Mouse (Mus musculus) frontal cortex, postnatal 36 days (tissue): ENCODE data around the gene Col15a1.

Experiments
- DNase-seq, 2 experiments: peaks; one replicate each; pipeline ENCODE4 v3.0.0; 2022; ENCODE audit warnings: low spot score in 2 of 2

The Col15a1 gene

DNA sequence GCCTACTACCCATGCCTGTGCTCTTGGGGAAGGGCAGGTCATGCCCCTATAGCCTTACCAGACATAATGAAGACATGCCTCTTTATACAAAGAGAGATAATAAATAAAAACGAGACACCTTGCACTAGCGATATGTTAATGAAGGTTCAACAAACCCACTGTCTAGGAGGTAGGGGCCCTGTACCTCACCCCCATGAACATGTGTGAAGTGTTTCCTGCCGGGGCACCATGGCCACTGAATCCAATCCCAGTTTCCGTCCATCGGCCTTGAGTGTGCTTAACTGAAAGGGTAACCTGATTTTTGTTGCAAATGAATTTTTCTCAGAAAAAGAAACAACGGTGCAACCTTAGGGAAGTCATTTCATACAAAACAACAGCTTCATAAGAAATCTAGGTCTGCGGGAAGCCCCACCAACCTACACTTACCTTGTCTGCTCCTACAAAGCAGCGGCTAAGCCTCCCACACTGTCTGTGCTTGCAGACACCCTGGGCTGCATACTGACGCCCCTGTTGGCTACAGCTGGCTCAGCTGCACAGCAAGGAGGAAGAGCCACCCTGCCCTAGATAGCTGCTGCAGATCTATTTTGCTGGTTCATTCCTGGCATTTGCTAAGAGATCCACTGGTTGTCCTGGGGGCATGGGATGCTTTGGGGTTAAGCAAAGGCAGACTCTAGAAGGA, 64.6 kb downstream of the Col15a1 start:
- no peak for DNase-seq

- DNase-seq, result peak in 1 of 2 experiments; percentile 33
Observed at GRCm38 (mm10) chr4:47273795-47274194, 65.8 kb downstream of the Col15a1 start.

- no peak for DNase-seq
Observed at GRCm38 (mm10) chr4:47274911-47275310, 67.0 kb downstream of the Col15a1 start.

GRCm38 (mm10) chr4:47278397-47278796, 70.4 kb downstream of the Col15a1 start:
- DNase-seq, result no peak

DNA sequence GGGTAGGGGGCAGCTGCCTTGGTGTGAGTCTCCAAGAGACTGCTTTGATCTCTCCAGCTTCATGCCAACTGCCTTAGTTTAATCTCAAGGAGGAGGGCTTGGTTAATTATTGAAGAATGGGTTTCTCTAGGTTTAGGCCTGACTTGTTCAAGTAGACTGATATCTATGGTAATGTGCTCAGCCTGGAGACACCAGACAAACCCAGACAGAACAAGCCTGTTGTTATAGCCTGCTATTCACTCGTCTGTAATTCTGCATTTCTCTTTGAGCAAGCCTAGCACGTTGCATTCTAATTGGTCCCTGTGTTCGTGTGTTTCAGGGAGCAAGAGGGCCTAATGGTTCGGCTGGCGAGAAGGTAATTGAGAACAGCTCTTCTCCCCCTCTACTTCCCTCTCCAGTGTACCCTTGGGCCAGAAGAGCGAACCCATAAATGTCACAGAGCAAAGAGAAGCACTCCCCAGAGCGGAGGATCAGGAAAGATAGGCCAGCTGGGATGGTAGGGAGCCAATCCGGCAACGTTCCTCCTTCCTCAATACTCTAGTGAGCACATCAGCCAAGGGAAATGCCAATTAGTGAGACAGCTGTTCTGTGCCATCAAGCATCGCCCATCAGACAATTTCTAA, 71.2 kb downstream of the Col15a1 start:
- DNase-seq, result no peak

- no peak for DNase-seq
Observed at GRCm38 (mm10) chr4:47280126-47280525, 72.2 kb downstream of the Col15a1 start.

GRCm38 (mm10) chr4:47281920-47282682, 74.1 kb downstream of the Col15a1 start:
- DNase-seq, result peak in 1 of 2 experiments; percentile 40

DNA sequence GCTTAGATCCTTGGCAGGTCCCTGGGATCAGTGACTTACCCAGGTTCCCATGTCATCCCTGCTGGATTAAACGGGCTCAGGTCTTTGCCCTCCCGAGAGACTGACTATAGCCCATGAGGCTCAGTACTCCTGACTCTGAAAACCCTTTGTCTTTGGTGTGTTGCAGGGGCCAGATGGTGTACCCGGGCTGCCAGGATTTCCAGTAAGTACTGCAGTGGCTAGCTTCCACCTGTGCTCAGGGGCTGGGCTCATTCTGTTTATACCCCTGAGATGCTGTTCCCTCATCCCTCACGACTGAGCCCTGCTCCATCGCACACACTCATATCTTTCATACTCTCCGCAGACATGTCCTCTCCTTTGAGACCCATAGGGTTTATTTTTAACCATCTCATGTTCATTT, 76.3 kb downstream of the Col15a1 start:
- DNase-seq, result no peak

- DNase-seq, result no peak
Observed at GRCm38 (mm10) chr4:47284874-47285273, 76.9 kb downstream of the Col15a1 start.

DNA sequence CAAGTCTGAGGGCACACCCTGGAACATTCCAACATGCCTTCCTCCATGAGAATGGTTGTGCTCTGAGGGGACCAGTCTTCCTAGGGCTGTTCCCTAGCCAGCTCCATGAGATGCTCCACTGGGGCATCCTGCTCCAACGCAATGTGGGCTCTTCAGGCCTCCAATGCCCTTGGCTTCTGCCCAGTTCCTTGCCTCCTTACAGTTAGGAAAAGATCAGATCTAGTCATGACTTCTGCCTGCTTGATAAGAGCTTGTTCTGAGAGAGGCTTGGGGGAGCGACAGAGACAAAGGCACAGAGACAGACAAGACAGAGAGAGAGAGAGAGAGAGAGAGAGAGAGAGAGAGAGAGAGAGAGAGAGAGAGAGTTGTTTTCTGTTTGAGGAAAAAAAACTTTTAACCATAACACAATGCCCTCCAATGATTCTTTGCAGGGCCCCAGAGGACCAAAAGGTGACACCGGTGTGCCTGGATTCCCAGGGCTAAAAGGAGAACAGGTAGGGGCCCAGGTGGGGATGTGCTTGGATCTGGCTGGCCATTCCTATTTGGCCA, 78.7 kb downstream of the Col15a1 start:
- DNase-seq, result no peak

DNA sequence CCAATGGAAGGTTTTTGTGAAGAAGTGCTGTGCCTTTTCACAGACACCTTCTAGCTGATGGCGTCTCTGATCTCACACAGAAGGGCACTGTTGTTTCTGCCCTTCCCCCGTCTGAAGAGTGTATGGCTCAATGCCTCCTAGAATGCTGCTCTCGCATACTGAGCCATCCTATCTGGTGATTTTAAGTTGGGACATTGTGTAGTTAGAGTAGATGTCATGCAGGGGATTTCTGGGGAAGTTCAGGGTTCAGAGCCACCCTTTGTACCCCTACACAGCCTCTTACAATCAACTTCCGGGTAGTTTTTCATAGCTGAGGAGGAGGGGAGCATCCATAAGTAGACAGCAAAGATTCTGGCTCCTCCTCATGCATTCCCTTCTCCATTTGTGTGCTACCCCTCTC, 79.5 kb downstream of the Col15a1 start:
- no peak for DNase-seq

GRCm38 (mm10) chr4:47288306-47288705, 80.3 kb downstream of the Col15a1 start:
- DNase-seq, result no peak

- DNase-seq, result no peak
Observed at GRCm38 (mm10) chr4:47289526-47289925, 81.6 kb downstream of the Col15a1 start.

DNA sequence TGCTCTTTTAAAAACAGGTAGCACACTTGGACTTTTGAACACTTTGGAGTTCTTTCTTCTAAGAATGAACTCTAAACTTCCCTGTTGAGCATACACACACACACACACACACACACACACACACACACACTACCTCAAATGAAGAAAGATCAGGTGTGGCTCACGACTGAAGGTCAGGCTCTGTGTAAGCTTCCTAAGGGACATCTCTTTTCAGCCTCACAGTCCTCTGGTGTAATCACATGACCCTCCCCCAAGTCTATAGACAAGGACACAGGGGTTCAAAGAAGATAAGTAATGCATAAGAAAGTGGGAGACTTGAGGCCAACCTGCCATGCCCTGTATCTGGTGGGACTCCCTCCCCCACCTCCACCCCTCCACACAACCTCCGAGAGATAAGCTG, 82.5 kb downstream of the Col15a1 start:
- no peak for DNase-seq

DNA sequence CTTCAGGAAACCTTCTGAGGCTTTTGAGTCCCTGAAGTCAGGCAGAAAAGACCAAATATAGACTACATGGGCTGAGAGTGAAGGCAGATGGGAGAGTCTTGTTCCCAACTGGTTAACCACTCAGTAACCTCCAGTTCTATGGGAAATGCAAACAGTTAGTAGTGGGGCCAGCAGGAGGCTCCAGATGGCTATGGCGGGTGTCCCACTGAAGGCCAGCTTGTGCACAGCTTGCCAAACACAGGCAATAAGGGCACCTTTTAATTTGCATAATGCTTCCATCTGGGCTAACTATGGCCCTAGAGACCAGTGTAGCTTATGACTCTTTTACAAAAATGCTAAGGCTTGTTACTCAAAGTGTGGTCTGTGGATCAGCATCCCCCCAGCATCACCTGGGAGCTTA, 83.1 kb downstream of the Col15a1 start:
- DNase-seq, result peak in 1 of 2 experiments; percentile 38

GRCm38 (mm10) chr4:47292956-47293355, 85.0 kb downstream of the Col15a1 start:
- no peak for DNase-seq

DNA sequence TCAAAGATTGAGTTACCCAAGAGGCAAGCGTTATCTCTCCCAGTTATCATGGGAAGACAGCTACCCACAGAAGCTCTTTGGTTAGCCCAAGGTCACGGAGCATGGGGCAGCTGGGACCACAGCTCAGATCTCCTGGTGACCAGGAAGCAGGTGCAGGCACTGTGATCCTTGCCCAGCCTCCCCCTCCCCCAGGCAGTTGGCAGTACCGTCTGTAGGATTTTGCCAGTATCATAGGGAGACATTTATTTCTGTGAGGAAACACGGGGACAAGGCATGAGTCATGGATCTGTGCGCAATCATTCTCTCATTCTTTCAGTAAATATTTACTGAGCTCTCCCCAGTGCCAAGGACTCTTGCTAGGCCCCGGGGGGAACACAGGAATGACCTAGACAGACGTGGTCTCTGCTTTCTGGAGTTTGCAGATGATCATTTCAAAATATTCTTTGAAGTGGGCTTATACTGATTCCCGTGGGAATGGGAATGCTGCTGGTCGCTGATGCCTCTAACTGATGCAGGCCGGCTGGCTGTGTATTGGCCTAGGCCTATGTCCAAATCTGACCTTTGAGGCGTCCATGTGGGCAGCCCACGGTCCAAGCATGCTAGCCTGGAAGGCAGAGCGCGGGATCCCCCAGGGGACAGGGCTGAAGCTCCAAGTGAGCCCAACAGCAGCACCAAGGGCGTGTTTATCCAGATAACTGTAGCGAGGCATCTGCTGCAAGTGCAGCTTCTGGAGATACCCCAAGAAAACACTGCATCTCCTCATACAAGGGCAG, 86.0 kb downstream of the Col15a1 start:
- DNase-seq, result peak; percentile 53 to 62

DNA sequence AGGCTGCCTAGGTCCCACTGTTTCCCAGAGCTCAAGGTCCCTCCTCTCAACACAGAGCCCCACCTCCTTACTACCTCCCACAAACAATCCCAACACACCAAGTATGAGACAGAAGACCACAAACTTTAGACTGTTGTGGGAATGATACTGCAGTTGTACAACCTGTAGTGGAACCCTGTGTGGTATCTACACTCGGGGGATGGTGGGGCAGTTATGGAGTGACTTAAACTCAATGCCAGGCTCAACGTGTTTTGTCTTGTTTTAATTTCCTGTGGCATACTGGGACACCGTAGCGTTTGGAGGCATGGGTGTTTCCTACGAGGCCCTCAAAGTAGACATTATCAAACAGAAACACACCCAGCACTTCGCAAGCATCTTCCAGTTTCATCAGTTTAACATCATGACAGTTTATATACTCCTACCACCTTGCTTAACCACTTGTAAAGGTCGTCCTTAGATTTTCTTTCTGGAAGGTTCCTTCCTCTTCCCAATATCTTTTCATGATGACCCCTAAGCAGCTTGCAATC, 86.6 kb downstream of the Col15a1 start:
- DNase-seq, result no peak

DNA sequence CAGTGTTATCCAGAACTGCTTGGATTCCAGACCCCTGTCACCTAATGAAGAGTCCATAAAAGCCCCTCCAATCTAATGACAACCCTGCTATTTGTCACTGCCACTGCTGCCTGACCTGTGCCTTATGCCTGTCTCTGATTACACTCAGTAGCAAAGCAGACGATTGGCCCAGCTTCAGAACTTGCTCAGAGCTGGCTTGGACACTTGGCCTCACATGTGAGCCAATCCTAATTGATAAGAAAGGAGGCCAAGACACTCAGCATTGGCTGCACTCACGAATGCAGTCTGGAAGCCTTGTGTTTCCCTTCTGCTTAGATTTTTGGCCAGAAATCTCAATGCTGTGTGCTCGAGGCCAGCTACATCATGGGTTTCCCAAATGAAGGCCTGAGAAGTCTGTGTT, 87.6 kb downstream of the Col15a1 start:
- DNase-seq, result no peak

- no peak for DNase-seq
Observed at GRCm38 (mm10) chr4:47300701-47301100, 92.7 kb downstream of the Col15a1 start.

DNA sequence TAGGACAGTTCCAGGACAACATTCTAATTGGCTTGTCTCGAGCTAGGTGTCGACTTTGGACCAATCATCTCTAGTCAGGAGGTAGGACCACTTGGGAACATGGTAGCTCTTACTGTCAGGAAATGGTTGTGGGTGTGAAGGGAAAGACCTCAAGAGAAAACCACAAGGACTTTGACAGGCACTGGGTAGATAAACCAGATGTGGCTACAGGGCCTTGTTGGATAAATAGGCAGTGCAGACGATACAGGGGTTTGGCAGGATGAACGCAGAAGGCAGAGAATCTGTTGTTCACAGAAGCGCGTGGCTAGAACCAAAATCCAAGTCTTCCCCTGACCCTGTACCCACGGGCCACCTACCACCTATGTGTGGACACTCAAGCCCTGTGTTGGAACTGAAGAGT, 94.6 kb downstream of the Col15a1 start:
- no peak for DNase-seq
